Mouse (Mus musculus) stomach, embryonic 15.5 days (tissue): ENCODE results near the gene Gpr83. TPM values are rescaled to one million over a fixed set of nuclear protein-coding genes. Genes with fewer than 3 reads are reported as not detected.
"Not testable (repeated sequence)": the region's sequence is repeated elsewhere in the genome, so short reads cannot be mapped to it uniquely, and the experiment has no call there.

Experiments
- ATAC-seq: fragments of 200-750 bp; cut with Nextera tagmentation; 2 replicates; pipeline ENCODE4 v1.8.0; 2017; ENCODE audit warnings: low read depth, moderate number of reproducible peaks, moderate TSS enrichment; ENCODE audit not compliant: insufficient read depth, low FRiP score
- H3K27ac ChIP-seq: fragments of 300-500 bp; sonication (generic); 2 replicates; pipeline ENCODE4 v1.5.1; 2015; ENCODE audit warnings: mild to moderate bottlenecking, inconsistent platforms
- H3K27me3 ChIP-seq: fragments of 300-500 bp; sonication (generic); replicated peaks from 2 replicates; pipeline ENCODE4 v1.6.1; 2015; ENCODE audit warnings: inconsistent platforms
- H3K36me3 ChIP-seq: fragments of 300-500 bp; sonication (generic); 2 replicates; pipeline ENCODE4 v1.6.1; 2015; ENCODE audit warnings: inconsistent platforms
- H3K4me1 ChIP-seq: fragments of 300-500 bp; sonication (generic); 2 replicates; pipeline ENCODE4 v1.6.1; 2015; ENCODE audit warnings: inconsistent platforms
- H3K4me2 ChIP-seq: fragments of 300-500 bp; sonication (generic); 2 replicates; pipeline ENCODE4 v1.6.1; 2015; ENCODE audit warnings: mild to moderate bottlenecking, inconsistent platforms
- H3K4me3 ChIP-seq: fragments of 300-500 bp; sonication (generic); replicated peaks from 2 replicates; pipeline ENCODE4 v1.5.1; 2015; ENCODE audit warnings: inconsistent platforms
- H3K9ac ChIP-seq: fragments of 300-500 bp; sonication (generic); 2 replicates; pipeline ENCODE4 v1.6.1; 2015; ENCODE audit warnings: inconsistent platforms
- H3K9me3 ChIP-seq: fragments of 300-500 bp; sonication (generic); 2 replicates; pipeline ENCODE4 v1.6.1; 2016; ENCODE audit warnings: inconsistent platforms
- WGBS: fragments of 180-500 bp; shearing (Covaris S2); methylation state at CpG from one replicate; pipeline ENCODE4 v1.1.7; 2015; 5-methylcytosine and 5-hydroxymethylcytosine counted together
- polyA plus RNA-seq: library from polyadenylated mRNA; unstranded; fragments of >200 nt; fragmentation: Nextera tagmentation; extraction: Ambion mirVana; gene quantifications from 2 replicates; pipeline ENCODE4 v1.2.1, GENCODE M21; 2015

The Gpr83 gene
- polyA plus RNA-seq, 1 experiment from 2014 or later: 0.54 TPM

DNA sequence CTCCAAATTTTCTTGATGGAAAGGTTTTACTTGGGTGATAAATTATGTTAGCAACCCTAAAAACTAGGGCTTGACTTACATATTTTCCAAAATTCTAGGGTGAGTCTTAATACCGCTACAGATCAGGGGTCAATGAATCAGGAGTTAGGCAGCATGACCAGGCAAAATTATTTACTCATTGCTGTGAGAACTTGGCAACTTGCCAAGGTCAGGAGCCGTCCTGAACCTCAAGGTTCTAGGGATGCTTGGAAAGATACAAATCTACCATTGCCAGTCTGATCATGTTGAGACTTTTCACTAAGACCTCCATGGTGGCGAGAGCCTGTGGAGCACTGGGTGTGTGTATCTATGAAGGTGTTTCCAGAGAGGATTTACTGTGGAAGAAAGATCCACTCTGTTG lies 11.5 kb downstream of the Gpr83 start:
- Histone ChIP-seq H3K4me2 (no peak overlapping the region), H3K4me3 (no peak overlapping the region), H3K9ac (no peak overlapping the region), H3K36me3 (no peaks in the 10 kb centered on the region), H3K9me3 (no peaks in the 10 kb centered on the region), H3K27ac (no peak overlapping the region), H3K4me1 (no peaks in the 10 kb centered on the region), H3K27me3 (no peaks in the 10 kb centered on the region)
- ATAC-seq: no peak
- 53% methylated on average over 3 of the region's 3 CpGs for WGBS

GRCm38 (mm10) chr9:14872181-14872930 lies 12.3 kb downstream of the Gpr83 start:
- H3K4me1 ChIP-seq: no peaks in the 10 kb centered on the region
- no peak overlapping the region for H3K9ac ChIP-seq
- no peak overlapping the region for H3K4me3 ChIP-seq
- WGBS: 56% methylated on average over 17 of the region's 17 CpGs
- H3K36me3 ChIP-seq: no peaks in the 10 kb centered on the region
- H3K27me3 ChIP-seq: no peaks in the 10 kb centered on the region
- H3K27ac ChIP-seq: no peak overlapping the region
- ATAC-seq: no peak
- no peak overlapping the region for H3K4me2 ChIP-seq
- no peaks in the 10 kb centered on the region for H3K9me3 ChIP-seq

- Histone ChIP-seq H3K36me3 (no peaks in the 10 kb centered on the region), H3K27me3 (no peaks in the 10 kb centered on the region), H3K4me2 (no peak overlapping the region), H3K27ac (no peak overlapping the region), H3K4me3 (no peak overlapping the region), H3K9ac (no peak overlapping the region), H3K9me3 (no peaks in the 10 kb centered on the region), H3K4me1 (no peaks in the 10 kb centered on the region)
- ATAC-seq: no peak
- 68% methylated on average over 5 of the region's 5 CpGs for WGBS
Measured at GRCm38 (mm10) chr9:14875743-14876507, 15.9 kb downstream of the Gpr83 start.

- H3K36me3 ChIP-seq, ATAC-seq, H3K4me2 ChIP-seq, H3K9me3 ChIP-seq, H3K27me3 ChIP-seq, H3K9ac ChIP-seq, H3K4me1 ChIP-seq, H3K4me3 ChIP-seq, H3K27ac ChIP-seq: not testable (repeated sequence)
- WGBS: 37% methylated on average over 8 of the region's 8 CpGs
Measured at GRCm38 (mm10) chr9:14876566-14876965, 16.6 kb downstream of the Gpr83 start.

DNA sequence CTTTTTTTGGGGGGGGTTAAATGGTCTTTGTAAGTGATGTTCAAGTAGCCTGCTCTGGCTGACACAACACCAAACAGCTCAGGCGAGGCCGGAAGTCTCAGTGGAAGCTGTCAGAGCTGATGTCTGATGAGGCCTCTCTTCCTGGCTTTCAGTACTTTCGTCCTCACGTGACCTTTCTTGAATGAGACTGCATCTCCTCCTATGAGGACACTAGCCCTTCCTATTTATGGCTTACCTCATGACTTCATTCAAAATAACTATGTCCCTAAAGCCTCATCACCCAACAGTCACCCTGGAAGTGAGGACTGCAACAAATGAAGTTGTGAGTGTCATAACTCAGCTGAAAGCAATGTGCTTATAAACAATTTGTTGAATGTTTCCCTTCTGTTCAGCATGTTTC lies 24.6 kb downstream of the Gpr83 start:
- WGBS: 57% methylated on average over 4 of the region's 4 CpGs
- Histone ChIP-seq H3K4me3 (no peak overlapping the region), H3K27me3 (no peaks in the 10 kb centered on the region), H3K9ac (no peak overlapping the region), H3K4me2 (no peak overlapping the region), H3K9me3 (no peaks in the 10 kb centered on the region), H3K36me3 (no peaks in the 10 kb centered on the region), H3K4me1 (no peaks in the 10 kb centered on the region), H3K27ac (no peak overlapping the region)
- no peak for ATAC-seq

DNA sequence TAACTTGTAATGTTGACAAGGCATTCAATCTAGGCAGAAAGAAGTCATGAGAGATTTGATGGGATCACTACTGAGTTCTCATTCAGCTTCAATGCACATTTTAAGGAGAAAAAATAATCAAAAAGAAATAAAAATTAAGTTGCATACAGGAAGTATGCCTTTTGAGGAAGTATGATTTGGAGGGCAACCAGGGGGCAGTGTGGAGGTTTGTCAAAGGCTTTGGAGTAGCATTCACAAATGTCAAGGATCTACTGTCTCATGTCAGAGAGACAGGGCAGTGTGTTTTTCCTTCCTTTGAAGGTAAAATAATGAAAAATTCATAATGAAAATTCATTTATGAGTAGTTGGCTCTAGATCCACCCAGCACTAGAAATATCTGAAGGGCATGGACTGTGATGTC lies 25.1 kb downstream of the Gpr83 start:
- H3K27me3 ChIP-seq: no peaks in the 10 kb centered on the region
- no peaks in the 10 kb centered on the region for H3K4me1 ChIP-seq
- no peaks in the 10 kb centered on the region for H3K9me3 ChIP-seq
- no peak overlapping the region for H3K9ac ChIP-seq
- no peak overlapping the region for H3K27ac ChIP-seq
- H3K4me2 ChIP-seq: no peak overlapping the region
- H3K4me3 ChIP-seq: no peak overlapping the region
- no peak for ATAC-seq
- no peaks in the 10 kb centered on the region for H3K36me3 ChIP-seq

DNA sequence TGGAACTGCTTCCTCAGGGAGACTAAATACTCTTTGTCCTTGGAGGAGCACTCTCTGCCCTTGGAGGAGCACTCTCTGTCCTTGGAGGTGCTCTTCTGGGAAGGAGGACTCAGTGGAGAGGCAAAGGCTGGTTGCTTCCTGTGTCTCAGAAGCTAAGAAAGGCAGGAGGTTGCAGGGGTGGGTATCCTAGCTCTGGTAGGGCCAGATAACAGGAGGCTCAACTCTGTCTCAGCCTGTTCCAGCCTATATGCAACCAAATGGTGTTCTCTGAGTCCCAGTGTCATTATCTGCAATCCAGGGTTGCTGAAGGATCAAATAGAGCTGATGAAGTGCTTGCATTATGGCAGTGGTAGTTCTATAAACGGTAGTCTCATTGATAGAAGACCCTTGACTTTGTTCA lies 25.9 kb downstream of the Gpr83 start:
- H3K4me3 ChIP-seq: no peak overlapping the region
- no peak for ATAC-seq
- H3K27me3 ChIP-seq: no peaks in the 10 kb centered on the region
- WGBS: 47% methylated on average over 1 of the region's 1 CpGs
- H3K9me3 ChIP-seq: no peaks in the 10 kb centered on the region
- H3K4me1 ChIP-seq: no peaks in the 10 kb centered on the region
- H3K36me3 ChIP-seq: no peaks in the 10 kb centered on the region
- H3K4me2 ChIP-seq: no peak overlapping the region
- H3K9ac ChIP-seq: no peak overlapping the region
- H3K27ac ChIP-seq: no peak overlapping the region

DNA sequence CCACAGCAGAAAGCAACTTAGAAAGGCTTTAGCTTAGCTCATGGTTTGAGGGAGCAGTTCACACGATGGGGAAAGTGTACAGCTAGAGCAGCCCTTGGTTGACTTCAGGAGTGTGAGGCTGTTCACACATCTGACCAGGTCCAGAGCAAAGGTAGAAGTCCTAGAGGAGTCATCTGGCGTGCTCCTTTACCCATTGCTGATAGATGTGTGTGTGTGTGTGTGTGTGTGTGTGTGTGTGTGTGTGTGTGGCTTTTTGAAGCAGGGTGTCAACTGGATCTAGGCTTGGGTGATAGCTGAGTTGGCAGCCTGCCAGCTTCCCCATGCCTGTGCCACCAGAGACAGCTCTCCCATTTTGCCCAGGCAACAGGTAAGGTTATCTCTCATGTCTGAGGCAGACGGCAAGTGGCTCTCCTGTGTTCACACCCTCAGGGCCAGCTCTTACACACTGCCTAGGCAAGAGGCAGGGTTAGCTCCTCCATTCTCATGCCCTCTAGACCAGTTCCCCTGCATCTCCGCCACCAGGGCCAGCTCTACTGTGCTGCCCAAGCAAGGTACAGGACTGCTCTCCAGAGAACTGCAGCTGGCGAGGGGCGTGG lies 27.9 kb downstream of the Gpr83 start:
- WGBS: 84% methylated on average over 6 of the region's 6 CpGs
- Histone ChIP-seq H3K4me3 (no peak overlapping the region), H3K9ac (no peak overlapping the region), H3K36me3 (no peaks in the 10 kb centered on the region), H3K4me2 (no peak overlapping the region), H3K9me3 (no peaks in the 10 kb centered on the region), H3K27me3 (no peaks in the 10 kb centered on the region), H3K4me1 (no peaks in the 10 kb centered on the region), H3K27ac (no peak overlapping the region)
- peak; percentile 39; the same call in 1 of the 2 replicates for ATAC-seq

- Histone ChIP-seq H3K4me3 (no peak overlapping the region), H3K9me3 (no peaks in the 10 kb centered on the region), H3K4me1 (no peaks in the 10 kb centered on the region), H3K27ac (no peak overlapping the region), H3K27me3 (no peaks in the 10 kb centered on the region), H3K9ac (no peak overlapping the region), H3K4me2 (no peak overlapping the region), H3K36me3 (no peaks in the 10 kb centered on the region)
- WGBS: 46% methylated on average over 6 of the region's 6 CpGs
- no peak for ATAC-seq
Measured at GRCm38 (mm10) chr9:14888671-14889070, 28.7 kb downstream of the Gpr83 start.

DNA sequence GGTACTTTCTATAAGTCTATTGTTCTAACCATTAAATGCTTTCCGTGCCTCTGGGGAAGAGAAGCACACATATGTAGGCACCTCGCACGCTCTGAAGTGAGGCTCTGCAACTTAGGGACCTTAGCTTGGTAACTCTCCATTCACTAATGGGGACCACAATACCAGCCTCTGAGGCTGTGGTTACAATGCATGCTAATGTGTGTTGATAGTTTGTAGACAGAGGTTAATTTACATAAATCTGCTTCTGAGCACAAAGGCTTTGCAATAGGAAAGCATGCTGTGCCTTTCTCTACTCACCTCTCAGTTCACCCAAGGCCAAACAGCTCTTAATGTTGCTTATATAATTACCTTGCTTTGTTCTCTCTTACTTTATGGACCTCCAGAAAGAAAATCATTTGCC lies 30.7 kb downstream of the Gpr83 start:
- 86% methylated on average over 3 of the region's 3 CpGs for WGBS
- H3K9me3 ChIP-seq: no peaks in the 10 kb centered on the region

GRCm38 (mm10) chr9:14891891-14892290 lies 31.9 kb downstream of the Gpr83 start:
- WGBS: 83% methylated on average over 5 of the region's 5 CpGs
- Histone ChIP-seq H3K9ac (no peak overlapping the region), H3K4me2 (no peak overlapping the region), H3K4me1 (no peaks in the 10 kb centered on the region), H3K27ac (no peak overlapping the region), H3K4me3 (no peak overlapping the region), H3K9me3 (no peaks in the 10 kb centered on the region), H3K27me3 (no peaks in the 10 kb centered on the region), H3K36me3 (no peaks in the 10 kb centered on the region)
- ATAC-seq: no peak

More for the DNA sequence above, 30.7 kb downstream of the Gpr83 start:
- no peak for ATAC-seq
- H3K27ac ChIP-seq: no peak overlapping the region
- no peak overlapping the region for H3K4me2 ChIP-seq
- no peak overlapping the region for H3K9ac ChIP-seq
- no peaks in the 10 kb centered on the region for H3K27me3 ChIP-seq
- H3K4me3 ChIP-seq: no peak overlapping the region
- H3K4me1 ChIP-seq: no peaks in the 10 kb centered on the region
- H3K36me3 ChIP-seq: no peaks in the 10 kb centered on the region

- Histone ChIP-seq H3K27me3 (no peaks in the 10 kb centered on the region), H3K9me3 (no peaks in the 10 kb centered on the region), H3K36me3 (no peaks in the 10 kb centered on the region), H3K4me2 (no peak overlapping the region), H3K4me3 (no peak overlapping the region), H3K4me1 (no peaks in the 10 kb centered on the region), H3K27ac (no peak overlapping the region), H3K9ac (no peak overlapping the region)
- 82% methylated on average over 9 of the region's 9 CpGs for WGBS
- ATAC-seq: no peak
Measured at GRCm38 (mm10) chr9:14893388-14893787, 33.4 kb downstream of the Gpr83 start.
